Mouse (Mus musculus) naive thymus-derived CD4-positive, alpha-beta T cell, adult 2 months (primary cell): ENCODE results near the gene Arf6.

Source experiments
- DNase-seq: peaks from one replicate; pipeline ENCODE4 v3.0.0-alpha.2; 2011; ENCODE audit warnings: low read depth

Gene Arf6

GRCm38 (mm10) chr12:69413303-69413702 is 41.4 kb downstream of the Arf6 start:
- peak; percentile 65 for DNase-seq

GRCm38 (mm10) chr12:69414826-69415572 is 43.0 kb downstream of the Arf6 start:
- DNase-seq: no peak

GRCm38 (mm10) chr12:69416793-69417192 is 44.8 kb downstream of the Arf6 start:
- peak; percentile 37 for DNase-seq

GRCm38 (mm10) chr12:69417701-69418291 is 45.8 kb downstream of the Arf6 start:
- DNase-seq: no peak

GRCm38 (mm10) chr12:69418606-69419005 is 46.7 kb downstream of the Arf6 start:
- DNase-seq: no peak

- DNase-seq: no peak
Observed at GRCm38 (mm10) chr12:69419017-69419605, 47.2 kb downstream of the Arf6 start.

GRCm38 (mm10) chr12:69419606-69420005 is 47.7 kb downstream of the Arf6 start:
- DNase-seq: no peak

- peak; percentile 68 for DNase-seq
Observed at GRCm38 (mm10) chr12:69420716-69421115, 48.8 kb downstream of the Arf6 start.

- peak; percentile 85 for DNase-seq
Observed at GRCm38 (mm10) chr12:69422827-69423537, 51.0 kb downstream of the Arf6 start.
